Mouse (Mus musculus) lung, postnatal 25 days (tissue): ENCODE measurements around the gene Id3.

Experiments
- DNase-seq: peaks from one replicate; pipeline ENCODE4 v3.0.0; 2022; ENCODE audit warnings: low spot score

Id3 gene

DNA sequence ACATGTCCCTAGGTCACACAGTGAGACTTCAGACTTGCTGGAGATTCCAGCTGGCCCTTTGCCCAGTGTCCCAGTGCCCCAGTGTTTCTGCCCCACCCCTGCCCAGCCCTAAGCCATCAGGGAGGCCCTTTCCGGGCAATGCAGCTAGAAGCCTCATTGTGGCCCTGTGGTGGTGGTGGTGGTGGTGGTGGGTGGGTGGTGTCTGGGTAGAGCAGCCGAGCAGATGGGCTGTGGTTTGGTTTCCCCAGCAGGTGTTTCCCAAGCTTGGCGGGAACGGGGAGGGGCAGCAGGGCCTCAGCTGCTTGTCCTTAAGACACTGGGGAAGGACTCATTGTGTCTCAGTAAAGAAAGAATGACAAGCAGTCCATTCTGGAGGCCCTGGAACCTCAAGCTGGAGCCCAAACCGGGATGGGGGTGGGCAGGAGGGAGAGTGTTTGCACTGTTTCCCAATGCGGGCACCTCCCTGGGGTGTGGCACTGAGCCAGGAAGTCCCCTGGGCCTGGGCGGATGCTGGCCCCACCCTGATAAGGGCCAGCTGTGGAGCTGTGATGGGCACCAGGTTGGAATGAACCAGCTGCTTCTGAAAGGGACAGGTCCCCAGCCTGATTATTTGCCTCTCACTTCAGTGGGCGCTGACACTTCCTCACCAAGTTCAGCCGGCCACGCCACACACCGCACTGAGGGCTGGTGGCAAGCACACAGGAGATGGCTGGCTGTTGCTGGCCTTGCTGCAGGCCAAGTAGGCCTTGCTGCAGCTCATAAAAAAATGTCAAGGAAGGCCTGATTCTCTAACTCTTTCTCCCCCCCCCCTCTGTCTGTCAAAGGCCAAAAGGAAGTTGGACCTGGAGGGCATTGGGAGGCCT, 34.5 kb downstream of the Id3 start:
- peak; percentile 74 for DNase-seq

DNA sequence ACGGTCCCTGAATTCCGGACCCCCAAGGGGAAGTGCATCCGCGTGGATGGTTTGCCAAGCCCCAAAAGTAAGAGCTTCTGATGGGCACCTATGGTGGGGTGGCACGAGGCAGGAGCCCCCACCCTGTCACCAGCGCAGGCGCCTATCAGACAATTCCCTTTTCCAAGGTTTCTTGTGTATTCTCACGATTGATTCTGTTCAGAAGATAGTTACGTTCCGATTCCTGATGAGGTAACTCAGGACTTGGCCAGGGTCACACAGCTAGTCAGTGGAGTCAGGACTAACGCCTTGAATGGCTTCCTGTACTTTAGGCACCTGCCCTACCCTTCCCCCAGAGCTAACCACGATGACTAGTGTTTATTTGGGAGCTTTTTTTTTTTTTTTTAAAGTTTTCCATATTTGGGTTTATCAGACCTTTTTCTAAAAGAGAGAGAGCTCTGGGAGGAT, 35.2 kb downstream of the Id3 start:
- no peak for DNase-seq

DNA sequence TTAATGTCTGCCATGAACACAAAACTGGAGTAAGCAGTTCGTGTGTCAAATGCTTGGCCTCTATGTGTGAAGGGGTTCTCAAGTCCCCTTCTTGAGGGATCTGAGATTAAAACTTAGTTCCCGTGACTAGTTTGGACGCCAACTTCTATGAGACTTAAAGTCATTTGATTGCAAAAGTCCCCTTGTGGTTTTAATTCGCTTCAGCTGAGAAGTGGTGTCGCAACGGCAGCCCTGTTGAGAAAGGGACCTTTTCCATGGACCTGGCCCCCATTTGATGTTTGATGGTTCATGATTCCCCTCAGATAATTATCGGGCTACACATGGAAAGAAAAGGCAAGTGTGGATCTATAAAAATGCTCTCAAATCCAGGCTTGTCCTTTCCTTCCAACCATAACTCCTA, 36.2 kb downstream of the Id3 start:
- DNase-seq = peak; percentile 79

DNA sequence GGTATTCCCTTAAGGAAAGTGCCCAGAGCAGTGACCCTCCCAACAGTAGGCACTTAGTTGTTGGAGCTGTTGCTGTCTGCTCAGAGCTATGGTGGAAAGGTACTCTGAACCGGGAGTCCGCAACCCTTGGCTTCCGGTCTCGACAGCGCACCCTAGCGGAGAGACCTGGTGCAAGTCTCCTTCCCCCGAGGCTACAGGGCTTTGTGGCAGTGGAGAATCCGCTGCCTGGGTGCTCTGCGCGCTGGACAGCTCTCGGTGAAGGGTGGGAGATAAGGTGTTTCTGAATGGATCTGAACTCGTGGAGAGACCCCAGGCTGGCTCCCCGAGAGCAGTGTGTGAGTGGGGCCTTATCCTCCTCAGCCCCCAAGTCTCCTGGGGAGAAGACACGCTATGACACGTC, 36.7 kb downstream of the Id3 start:
- DNase-seq = peak; percentile 93

DNA sequence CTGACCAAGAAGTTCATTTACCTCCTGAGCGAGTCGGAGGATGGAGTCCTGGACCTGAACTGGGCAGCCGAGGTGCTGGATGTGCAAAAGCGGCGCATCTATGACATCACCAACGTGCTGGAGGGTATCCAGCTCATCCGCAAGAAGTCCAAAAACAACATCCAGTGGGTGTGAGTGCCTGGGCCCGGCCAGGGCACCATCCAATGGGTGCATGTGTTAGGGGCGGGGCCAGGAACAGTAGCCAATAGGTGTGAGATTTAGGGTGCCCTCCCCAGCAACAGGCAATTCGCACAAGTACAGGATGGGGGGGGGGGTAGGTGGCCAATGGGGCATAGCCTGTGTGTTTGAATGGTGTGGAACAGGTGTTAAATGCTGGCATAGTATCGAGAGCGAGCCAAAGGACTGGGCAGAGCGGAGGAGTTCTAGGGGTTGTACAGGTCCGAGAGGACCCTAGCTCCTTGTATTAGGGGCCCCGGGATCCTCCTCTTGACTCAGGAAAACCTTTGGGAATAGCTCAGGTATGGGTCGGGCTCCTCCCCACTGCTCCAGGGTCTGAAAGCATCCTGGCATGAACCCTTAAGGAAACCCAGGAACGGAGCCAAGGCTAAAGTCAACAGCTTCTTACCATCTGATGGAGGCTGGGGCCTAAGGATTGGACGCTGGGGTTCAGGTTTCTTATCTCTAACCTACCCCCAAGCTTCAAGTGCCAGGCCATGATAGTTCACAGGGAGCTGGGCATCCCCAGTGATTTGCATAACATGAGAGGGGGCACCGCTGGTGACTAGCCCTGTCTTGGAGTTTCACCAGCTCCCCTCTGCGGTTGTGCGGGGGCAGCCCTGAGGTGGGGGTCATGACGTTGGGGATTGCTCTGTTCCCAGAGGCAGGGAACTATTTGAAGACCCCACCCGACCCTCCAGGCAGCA, 37.4 kb downstream of the Id3 start:
- peak; percentile 94 for DNase-seq

DNA sequence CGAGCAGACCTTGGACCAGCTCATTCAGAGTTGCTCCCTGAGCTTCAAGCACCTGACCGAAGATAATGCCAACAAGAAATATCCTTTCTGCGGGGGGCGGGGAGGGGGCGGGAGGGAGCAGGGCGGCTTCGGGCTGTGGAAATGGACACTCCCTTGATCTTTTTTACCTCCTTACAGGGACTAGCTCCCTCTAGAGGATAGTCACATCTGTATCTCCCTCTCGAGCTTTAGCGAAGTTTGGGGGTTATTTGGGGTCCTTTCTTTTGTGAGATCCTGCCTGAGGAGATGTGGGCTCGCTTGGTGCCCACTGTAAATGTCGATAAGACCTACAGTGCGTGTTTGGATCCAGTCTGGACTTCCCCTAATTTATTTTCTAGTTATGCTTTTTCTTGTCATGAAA, 38.1 kb downstream of the Id3 start:
- DNase-seq = no peak

DNA sequence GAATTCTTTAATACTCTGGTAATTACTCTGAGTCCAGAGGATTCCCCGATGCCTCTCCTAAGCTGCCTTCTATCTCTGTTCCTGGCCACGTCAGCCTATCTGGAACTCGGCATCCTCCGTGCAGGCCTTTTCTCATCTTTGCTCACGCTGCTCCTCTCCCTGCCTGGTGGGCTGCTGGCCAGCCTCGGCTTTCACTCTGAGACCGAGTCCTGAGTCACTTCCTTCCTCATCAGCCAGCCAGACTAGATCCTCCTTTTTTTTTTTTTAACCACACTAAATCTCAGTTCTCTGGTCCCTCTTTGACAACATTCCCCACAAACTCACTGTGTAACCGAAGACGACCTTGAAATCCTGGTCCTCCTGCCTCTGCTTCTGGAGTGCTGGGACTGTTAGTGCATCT, 42.1 kb downstream of the Id3 start:
- peak; percentile 57 for DNase-seq

DNA sequence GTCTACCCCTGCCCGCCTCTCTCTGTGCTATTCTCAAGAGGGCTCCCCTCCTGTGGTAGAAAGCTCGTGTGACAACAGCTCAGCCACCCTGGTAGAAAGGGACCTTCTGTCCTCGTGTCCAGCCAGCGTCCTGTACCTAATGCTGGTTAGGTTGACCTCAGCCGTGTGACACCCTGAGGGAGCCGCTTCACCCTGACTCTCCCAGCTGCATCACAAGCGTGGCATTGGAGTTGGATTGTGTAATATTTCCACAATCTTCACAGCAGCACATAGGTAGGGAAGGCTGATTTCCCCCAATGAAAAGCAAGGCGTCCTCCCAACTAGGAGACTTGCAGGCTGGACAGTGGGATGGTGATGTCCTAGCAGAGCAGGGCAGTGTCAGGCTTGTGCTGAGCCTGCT, 43.0 kb downstream of the Id3 start:
- DNase-seq = no peak

DNA sequence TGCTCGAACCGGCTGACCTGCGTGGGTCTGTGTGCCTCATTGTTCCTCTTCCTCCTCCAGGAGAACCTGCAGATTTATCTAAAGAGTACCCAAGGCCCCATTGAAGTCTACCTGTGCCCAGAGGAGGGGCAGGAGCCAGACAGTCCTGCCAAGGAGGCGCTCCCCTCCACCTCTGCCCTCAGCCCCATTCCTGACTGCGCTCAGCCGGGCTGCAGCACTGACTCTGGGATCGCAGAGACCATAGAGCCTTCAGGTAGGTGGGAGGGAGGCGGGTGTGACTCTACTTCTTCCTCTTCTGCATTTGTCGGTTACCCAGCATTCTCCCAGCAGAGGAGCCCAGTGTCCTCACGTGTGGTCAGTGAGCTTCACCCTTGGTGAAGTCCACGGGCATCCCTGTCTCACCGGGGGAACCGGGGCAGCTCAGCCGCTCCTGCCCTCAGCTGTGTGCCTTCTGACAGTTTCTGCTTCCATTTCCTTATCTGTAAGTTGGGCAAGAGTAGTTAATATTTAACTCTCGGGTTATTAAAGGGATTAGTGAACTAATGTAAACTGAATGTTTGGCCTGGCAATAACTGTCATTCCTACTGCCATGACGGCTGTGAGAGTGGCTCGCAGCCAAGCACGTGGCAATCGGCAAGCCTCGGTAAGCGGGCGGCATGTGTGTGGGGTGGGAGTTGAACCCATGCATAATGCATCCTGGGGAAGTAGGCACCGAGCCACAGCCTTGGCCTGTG, 43.6 kb downstream of the Id3 start:
- DNase-seq = peak; percentile 80

DNA sequence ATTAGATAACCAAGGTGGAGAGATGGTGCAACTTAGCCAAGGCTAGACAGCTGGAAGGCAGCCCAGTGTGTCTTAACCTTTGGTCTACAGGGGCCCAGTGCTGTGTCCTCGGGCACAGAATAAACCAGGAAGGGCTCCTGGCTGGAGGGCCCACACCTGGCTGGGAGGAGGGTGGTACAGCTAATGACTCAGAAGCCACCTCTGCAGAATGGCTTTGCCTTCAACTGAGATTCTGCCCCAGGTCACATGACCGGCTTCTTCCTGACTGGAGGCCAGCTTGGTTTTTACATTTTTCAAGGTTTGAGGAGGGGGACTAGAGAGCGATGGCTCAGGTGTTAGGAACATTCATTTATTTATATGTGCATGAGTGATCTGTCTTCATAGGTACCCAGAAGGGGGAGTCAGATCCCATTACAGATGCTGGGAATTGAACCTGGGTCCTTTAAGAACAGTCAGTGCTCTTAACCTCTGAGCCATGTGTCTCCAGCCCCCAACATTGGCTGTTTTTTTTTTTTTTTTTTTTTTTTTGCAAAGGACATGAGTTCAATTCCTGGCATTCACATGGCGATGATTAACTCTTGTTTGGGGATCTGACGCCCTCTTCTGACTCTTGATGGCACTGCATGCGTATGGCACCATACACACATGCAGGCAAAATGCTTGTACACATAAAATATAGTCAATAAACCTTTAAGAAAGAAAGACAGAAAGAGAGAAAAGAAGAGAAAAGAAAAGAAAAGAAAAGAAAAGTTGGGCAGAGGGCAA, 45.9 kb downstream of the Id3 start:
- no peak for DNase-seq

DNA sequence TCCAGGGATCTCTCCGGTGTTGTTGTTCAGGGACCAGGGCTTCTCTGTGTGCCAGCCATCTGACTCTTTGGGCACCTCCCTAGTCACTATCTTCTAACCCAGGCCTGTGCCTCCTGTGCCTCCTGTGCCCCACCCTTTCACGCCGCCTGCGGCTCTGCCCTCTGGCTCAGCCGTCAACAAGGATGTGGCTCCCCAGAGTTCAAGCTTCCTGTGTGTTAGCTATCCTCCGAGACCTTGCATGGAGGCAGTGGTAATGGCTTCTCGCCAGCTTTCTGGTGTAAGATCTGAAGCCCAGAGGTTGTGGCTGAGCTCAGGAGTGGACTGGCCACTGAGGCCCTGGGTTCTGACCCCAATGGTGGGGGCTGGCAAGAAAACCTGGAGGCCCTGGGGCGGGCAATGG, 46.6 kb downstream of the Id3 start:
- peak; percentile 61 for DNase-seq

DNA sequence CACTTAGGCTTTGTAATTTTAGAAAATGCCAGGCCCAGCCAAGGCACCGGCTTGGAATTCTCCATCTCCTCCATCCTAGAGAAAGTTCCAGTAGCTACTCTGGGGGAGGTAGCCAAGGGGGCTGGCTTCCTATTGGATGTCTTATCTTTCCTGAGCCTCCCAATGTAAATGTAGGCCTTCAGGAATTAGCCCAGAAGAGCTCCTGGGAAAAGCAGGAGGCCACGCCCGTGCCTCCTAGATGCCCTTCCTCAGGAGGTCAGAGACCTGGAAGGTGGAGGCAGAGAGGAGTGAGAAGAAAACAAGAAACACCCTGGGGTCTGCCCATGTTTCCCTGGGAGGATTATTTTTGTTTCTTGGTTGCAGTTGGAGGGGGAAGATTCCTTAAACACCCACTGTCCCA, 50.3 kb downstream of the Id3 start:
- DNase-seq = no peak

DNA sequence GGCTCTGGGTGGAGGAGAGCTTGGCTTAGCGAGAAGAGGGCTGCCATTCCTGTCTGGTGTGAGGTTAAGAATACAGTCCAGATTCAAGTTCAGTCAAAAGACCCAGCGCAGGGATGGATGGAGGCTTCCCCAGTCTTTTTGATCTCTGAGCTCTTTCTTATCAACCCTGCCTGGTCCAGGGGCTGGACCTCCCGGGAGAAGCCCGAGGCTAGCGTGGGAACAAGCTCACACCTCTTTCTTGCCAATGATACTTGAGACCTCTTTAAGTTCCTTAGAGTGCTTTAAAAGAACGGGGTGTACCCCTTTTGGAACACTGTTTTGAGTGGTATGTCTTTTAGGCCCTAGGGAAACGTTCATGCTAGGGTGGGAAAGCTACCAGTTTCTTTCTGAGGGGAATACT, 51.7 kb downstream of the Id3 start:
- DNase-seq = peak; percentile 82
